Mouse (Mus musculus) ovary, adult 2 months (tissue): ENCODE results near the gene Snap91. TPM values are rescaled to one million over a fixed set of nuclear protein-coding genes. Genes with fewer than 3 reads are reported as not detected.

Source experiments
- polyA plus RNA-seq: library from polyadenylated mRNA; depleted of rRNA; stranded (reverse); fragments of >200 nt; gene quantifications from 2 replicates; pipeline ENCODE4 v1.2.3, GENCODE M21; 2012; rRNA removed

The Snap91 gene
- 0.53 and 1.1 TPM in 2 replicates for polyA plus RNA-seq

DNA sequence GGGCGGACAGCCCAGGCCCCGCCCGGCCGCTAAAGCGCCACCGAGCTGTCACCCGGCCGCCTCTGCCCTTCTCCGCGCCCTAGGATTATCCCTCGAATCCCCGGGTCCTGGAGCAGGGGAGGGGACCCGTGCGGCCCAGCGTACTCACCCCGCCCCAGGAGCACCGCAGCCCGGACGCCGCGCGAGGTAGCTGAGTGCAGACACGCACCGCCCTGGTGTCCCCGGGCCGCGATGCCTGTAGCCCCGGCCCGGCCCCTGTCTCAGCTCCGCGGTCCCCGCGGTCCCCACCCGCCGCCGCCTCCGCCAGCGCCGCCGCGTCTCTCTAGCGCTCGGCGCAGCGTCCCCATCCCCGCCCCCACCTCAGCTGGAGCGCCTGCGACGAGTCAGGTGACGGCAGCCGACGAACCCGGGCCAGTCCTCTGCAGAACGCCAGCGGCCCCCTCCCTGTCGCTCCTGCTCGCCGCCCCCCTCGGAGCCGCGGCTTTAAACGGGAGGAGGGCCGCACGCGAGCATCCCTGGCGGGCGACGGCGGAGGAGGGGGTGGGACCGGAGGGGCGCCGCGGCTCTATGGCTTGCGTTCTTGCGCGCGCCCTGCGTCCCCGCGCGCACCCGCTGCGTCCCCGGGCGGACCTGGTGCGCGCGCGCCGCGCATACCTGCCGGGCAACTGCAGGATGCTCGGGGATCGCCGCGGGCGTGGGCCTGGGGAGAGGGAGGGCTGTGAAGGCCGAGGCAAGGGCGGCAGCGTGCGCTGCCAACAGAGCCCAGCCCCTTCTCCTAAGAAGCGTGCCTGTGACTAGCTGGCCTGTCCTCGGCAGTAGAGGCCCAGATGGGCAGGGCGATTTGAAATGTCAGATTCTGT lies at the start of gene Snap91:
Gene Snap91 (minus strand): TSS at position 542 of the 860 bp plus-strand sequence.

DNA sequence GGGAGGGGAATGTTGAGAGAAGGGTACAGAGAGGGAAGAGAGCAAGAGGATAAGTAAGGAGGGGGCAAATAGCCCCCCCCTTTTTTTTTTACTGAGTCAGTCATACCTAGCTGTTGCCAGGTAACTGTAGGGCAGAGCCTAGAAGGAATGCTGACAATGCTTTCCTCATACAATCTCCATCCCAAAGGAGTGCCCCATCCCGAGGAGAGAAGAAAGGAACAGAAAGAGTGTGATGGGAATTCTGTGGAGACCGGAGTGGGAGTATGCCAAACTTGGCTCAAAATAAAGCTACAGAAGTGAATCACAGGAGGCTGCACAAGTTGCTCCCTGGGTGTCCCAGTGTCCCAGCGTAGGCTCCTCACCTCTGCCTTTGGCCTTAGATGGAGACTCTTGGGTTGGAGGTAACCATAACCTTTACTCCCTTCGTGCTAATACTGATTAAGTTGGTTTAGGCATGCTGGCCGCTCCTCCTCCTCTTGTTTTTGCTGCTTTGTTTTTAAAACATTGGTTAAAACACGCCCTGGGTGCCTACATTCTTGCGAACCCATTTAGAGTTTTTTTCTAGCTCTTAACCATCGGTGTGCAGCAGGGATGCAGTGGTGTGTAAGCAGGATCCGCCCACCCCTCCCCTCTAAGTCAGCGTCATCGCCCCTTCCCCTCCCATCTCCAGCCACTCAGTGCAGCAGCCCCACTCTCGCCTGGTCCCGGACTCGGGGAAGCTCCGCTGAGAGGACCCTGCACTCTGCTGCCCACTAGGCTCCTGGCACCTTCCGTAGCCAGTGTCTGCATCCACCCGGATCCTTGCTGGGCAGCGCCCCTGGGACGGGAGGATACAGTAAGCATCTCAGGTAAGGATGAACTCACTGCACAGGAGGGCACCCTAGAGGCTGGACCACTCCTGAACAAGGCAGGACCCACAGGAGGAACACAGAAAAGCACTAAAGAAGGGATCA lies 137.2 kb downstream of the Snap91 start, which contains the start of gene Prss35:
Gene Prss35 (plus strand): TSS at position 691 of the 953 bp plus-strand sequence.

Other genes starting within 250 kb of the Snap91 start
- gene Me1, start 184.7 kb downstream of the Snap91 start, polyA plus RNA-seq: 122 and 171 TPM in 2 replicates
- gene Prss35, start 137.0 kb downstream of the Snap91 start, polyA plus RNA-seq: 36.8 and 65.8 TPM in 2 replicates
- gene Ripply2, start 134.9 kb upstream of the Snap91 start, polyA plus RNA-seq: not detected in 2 replicates
- gene Cyb5r4, start 141.4 kb upstream of the Snap91 start, polyA plus RNA-seq: 5.5 and 7.9 TPM in 2 replicates